Mouse (Mus musculus): ENCODE measurements around the gene Lysmd4. TPM values are rescaled to one million over a fixed set of nuclear protein-coding genes. Genes with fewer than 3 reads are reported as not detected.

Gene Lysmd4
- total and polyA plus RNA-seq, 3 experiments = 4.0 to 12.0 (median 5.0) TPM

DNA sequence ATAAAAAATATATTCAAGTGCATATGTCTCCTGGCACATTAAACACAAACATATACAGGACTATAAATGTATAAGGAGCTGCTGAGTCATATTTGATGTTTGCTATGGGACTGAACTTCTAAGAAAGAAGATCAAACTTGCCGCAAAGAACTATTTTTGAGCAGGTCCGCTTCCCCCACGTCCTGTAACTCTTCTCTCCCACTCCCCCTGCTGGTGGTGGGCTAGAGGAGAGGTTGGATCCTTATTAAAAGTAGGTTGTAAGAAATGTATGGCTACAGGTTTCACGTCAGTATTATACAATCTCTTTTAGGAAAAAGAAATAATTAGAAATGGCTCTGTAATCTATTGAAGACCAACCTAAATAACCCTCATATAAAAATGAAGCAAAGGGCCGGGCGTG lies 131.3 kb downstream of the Lysmd4 start:
- peaks cover 62% of the 10 kb centered on the region for H3K79me2 ChIP-seq (replicated peaks; ENCODE audit: control insufficient read depth, extremely low read depth, insufficient read depth, poor library complexity, severe bottlenecking)
- H3K4me3 ChIP-seq (replicated peaks in 1 of 3; ENCODE audit: low read depth in 2 of 3, low read length in 2 of 3, poor library complexity in 1 of 3) = no peak overlapping the region
- peaks cover 5 to 24% of the 10 kb centered on the region in 2 experiments for H3K36me3 ChIP-seq (replicated peaks in 1 of 2; ENCODE audit: control insufficient read depth in 1 of 2, insufficient read depth in 1 of 2, low read length in 1 of 2)
- no peak for DNase-seq (ENCODE audit: extremely low read depth)
- TF ChIP-seq E2F4 (IDR thresholded peaks at IDR 0.05; ENCODE audit: insufficient replicate concordance, low read depth, low read length) (no peak), MAZ (IDR thresholded peaks at IDR 0.05; ENCODE audit: low read depth, low read length) (no peak), SIN3A (IDR thresholded peaks at IDR 0.05; ENCODE audit: low read length) (no peak), TCF12 (IDR thresholded peaks at IDR 0.05; ENCODE audit: low read depth, low read length) (no peak), IRF4 (IDR thresholded peaks at IDR 0.05; ENCODE audit: low read depth, low read length) (no peak), ETS1 (conservative IDR thresholded peaks at IDR 0.05; ENCODE audit: low read depth, low read length) (no peak), CHD2 (IDR thresholded peaks at IDR 0.05; ENCODE audit: low read length) (no peak), USF2 (conservative IDR thresholded peaks at IDR 0.05; ENCODE audit: low read depth, low read length) (no peak), MXI1 (IDR thresholded peaks at IDR 0.05; ENCODE audit: low read depth, low read length) (no peak), ZNF384 (IDR thresholded peaks at IDR 0.05; ENCODE audit: low read depth, low read length) (no peak), NRF1 (IDR thresholded peaks at IDR 0.05; ENCODE audit: low read depth, low read length) (no peak), ZC3H11A (IDR thresholded peaks at IDR 0.05; ENCODE audit: low read depth, low read length) (no peak), UBTF (IDR thresholded peaks at IDR 0.05; ENCODE audit: low read depth, low read length) (no peak), MAX (IDR thresholded peaks at IDR 0.05; ENCODE audit: low read length) (no peak), TBP (conservative IDR thresholded peaks at IDR 0.05; ENCODE audit: low read depth, low read length) (no peak)
- dilution Hi-C loops (cut with MboI; ENCODE audit: extremely low pct_ligation_motif_present, extremely low pct_unique_long_range_greater_than_20kb, low sequenced_read_pairs) (no loop called here), in situ Hi-C loops (cut with MboI; ENCODE audit: low pct_ligation_motif_present, low pct_unique_long_range_greater_than_20kb, low sequenced_read_pairs) (loop anchor here (25.0 kb wide), 1 partner anchor 116 kb away; no protein-coding TSS in a partner anchor)
- peaks cover 4% of the 10 kb centered on the region for H3K9me3 ChIP-seq (replicated peaks; ENCODE audit: low read length)
- H3K27ac ChIP-seq (ENCODE audit: insufficient read depth, low read depth) = no peak overlapping the region
- peak overlapping the region; percentile 29; the same call in 1 of the 2 replicates for H3K4me2 ChIP-seq (ENCODE audit: insufficient read depth, low read depth, poor library complexity, severe bottlenecking)
- H3K9ac ChIP-seq (ENCODE audit: insufficient read depth, low read depth) = no peak overlapping the region; the same call in 1 of the 2 replicates
- H3K4me1 ChIP-seq (ENCODE audit: control insufficient read depth in 1 of 2, insufficient read depth in 2 of 2) = peaks cover 2 to 66% of the 10 kb centered on the region in 2 experiments; a peak in 2 of 4 replicates
- H3K27me3 ChIP-seq (replicated peaks) = no peaks in the 10 kb centered on the region

DNA sequence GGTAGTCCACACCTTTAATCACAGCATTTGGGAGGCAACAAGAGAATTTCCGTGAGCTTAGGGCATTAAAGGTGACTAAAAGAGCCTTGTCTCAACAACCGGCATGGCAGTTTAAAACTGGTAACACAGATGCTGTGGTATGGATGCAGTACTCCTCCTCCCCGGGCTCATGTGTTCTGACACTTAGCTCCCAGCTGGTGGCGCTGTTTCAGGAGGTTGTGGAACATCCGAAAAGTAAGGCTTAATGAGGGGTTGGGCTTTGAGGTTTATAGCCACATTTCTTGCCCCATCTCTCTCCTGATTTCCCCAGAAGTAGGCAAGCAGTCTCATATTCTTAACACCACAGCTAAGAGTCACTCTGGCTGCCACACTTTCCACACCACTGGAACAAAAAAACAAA lies 133.5 kb downstream of the Lysmd4 start:
- no peak overlapping the region for H3K9ac ChIP-seq (ENCODE audit: insufficient read depth, low read depth)
- 0 out of 2 replicates have a peak overlapping the region, but pooled peaks have one; percentile 32 for H3K4me2 ChIP-seq (ENCODE audit: insufficient read depth, low read depth, poor library complexity, severe bottlenecking)
- DNase-seq (ENCODE audit: extremely low read depth) = peak; percentile 36
- TF ChIP-seq CHD1 (IDR thresholded peaks at IDR 0.05; ENCODE audit: low read depth, low read length) (no peak), ZKSCAN1 (IDR thresholded peaks at IDR 0.05; ENCODE audit: borderline replicate concordance, low read depth, low read length) (no peak), MXI1 (IDR thresholded peaks at IDR 0.05; ENCODE audit: low read depth, low read length) (no peak), CTCF (conservative IDR thresholded peaks at IDR 0.05 in 1 of 2, IDR thresholded peaks at IDR 0.05 in 1 of 2; ENCODE audit: low read depth in 2 of 2, low read length in 2 of 2) (peak; percentile 37 to 43; a peak in 3 of 4 replicates), KAT2A (IDR thresholded peaks at IDR 0.05; ENCODE audit: insufficient replicate concordance, low read length) (no peak), RAD21 (IDR thresholded peaks at IDR 0.05; ENCODE audit: low read depth, low read length) (peak; percentile 7), SMC3 (IDR thresholded peaks at IDR 0.05; ENCODE audit: low read depth, low read length) (peak; percentile 39), ZC3H11A (IDR thresholded peaks at IDR 0.05; ENCODE audit: low read depth, low read length) (no peak), TBP (conservative IDR thresholded peaks at IDR 0.05; ENCODE audit: low read depth, low read length) (no peak)
- dilution Hi-C loops (cut with MboI; ENCODE audit: extremely low pct_ligation_motif_present, extremely low pct_unique_long_range_greater_than_20kb, low sequenced_read_pairs) = no loop called here
- no peak overlapping the region for H3K4me3 ChIP-seq (replicated peaks in 1 of 3; ENCODE audit: low read depth in 2 of 3, low read length in 2 of 3, poor library complexity in 1 of 3)
- peak overlapping the region; percentile 6; the same call in 1 of the 2 replicates for H3K27ac ChIP-seq (ENCODE audit: insufficient read depth, low read depth)
- peaks cover 4 to 85% of the 10 kb centered on the region in 2 experiments for H3K4me1 ChIP-seq (ENCODE audit: control insufficient read depth in 1 of 2, insufficient read depth in 2 of 2)
- H3K9me3 ChIP-seq (replicated peaks; ENCODE audit: low read length) = peaks cover 4% of the 10 kb centered on the region
- no peaks in the 10 kb centered on the region for H3K27me3 ChIP-seq (replicated peaks)
- peaks cover 5 to 22% of the 10 kb centered on the region in 2 experiments for H3K36me3 ChIP-seq (replicated peaks in 1 of 2; ENCODE audit: control insufficient read depth in 1 of 2, insufficient read depth in 1 of 2, low read length in 1 of 2)
- peaks cover 68% of the 10 kb centered on the region for H3K79me2 ChIP-seq (replicated peaks; ENCODE audit: control insufficient read depth, extremely low read depth, insufficient read depth, poor library complexity, severe bottlenecking)
- in situ Hi-C loops (cut with MboI; ENCODE audit: low pct_ligation_motif_present, low pct_unique_long_range_greater_than_20kb, low sequenced_read_pairs) = loop anchor here (25.0 kb wide), 1 partner anchor 119 kb away; no protein-coding TSS in a partner anchor

Other genes with a start within 250 kb of the Lysmd4 start
- gene Mef2a, start 150.3 kb downstream of the Lysmd4 start, total RNA-seq (2012; rRNA removed) = 42.2 and 43.5 TPM in 2 replicates
- gene Mef2a, start 150.3 kb downstream of the Lysmd4 start, total RNA-seq (2014; rRNA removed) = 36.7 and 40.1 TPM in 2 replicates
- gene Mef2a, start 150.3 kb downstream of the Lysmd4 start, polyA plus RNA-seq (2012; ENCODE audit: insufficient read length, low read depth) = 94.6 and 100 TPM in 2 replicates

All from CH12.LX (cell line).